Mouse (Mus musculus) heart, embryonic 13.5 days (tissue): Measurements from ENCODE around the gene Prm3. TPM values are rescaled to one million over a fixed set of nuclear protein-coding genes. Genes with fewer than 3 reads are reported as not detected.

Experiments
- ATAC-seq: fragments of 200-750 bp; cut with Nextera tagmentation; 2 replicates; pipeline ENCODE4 v1.8.0; 2017; ENCODE audit warnings: moderate TSS enrichment; ENCODE audit not compliant: insufficient number of reproducible peaks, low FRiP score, low TSS enrichment; ENCODE audit errors: extremely low read depth
- H3K27ac ChIP-seq: fragments of 300-500 bp; sonication (generic); replicated peaks from 2 replicates; pipeline ENCODE4 v1.5.1; 2015; ENCODE audit warnings: moderate library complexity, mild to moderate bottlenecking, inconsistent platforms
- H3K27me3 ChIP-seq: fragments of 300-500 bp; sonication (generic); replicated peaks from 2 replicates; pipeline ENCODE4 v1.6.1; 2015; ENCODE audit warnings: mild to moderate bottlenecking, inconsistent platforms
- H3K36me3 ChIP-seq: fragments of 300-500 bp; sonication (generic); 2 replicates; pipeline ENCODE4 v1.6.1; 2015; ENCODE audit warnings: mild to moderate bottlenecking, inconsistent platforms
- H3K4me1 ChIP-seq: fragments of 300-500 bp; sonication (generic); 2 replicates; pipeline ENCODE4 v1.6.1; 2015; ENCODE audit warnings: inconsistent platforms
- H3K4me2 ChIP-seq: fragments of 300-500 bp; sonication (generic); 2 replicates; pipeline ENCODE4 v1.6.1; 2015; ENCODE audit warnings: inconsistent platforms, mild to moderate bottlenecking, moderate library complexity
- H3K4me3 ChIP-seq: fragments of 300-500 bp; sonication (generic); 2 replicates; pipeline ENCODE4 v1.5.1; 2015; ENCODE audit warnings: moderate library complexity, mild to moderate bottlenecking, inconsistent platforms
- H3K9ac ChIP-seq: fragments of 300-500 bp; sonication (generic); 2 replicates; pipeline ENCODE4 v1.6.1; 2015; ENCODE audit warnings: inconsistent platforms, mild to moderate bottlenecking, moderate library complexity
- H3K9me3 ChIP-seq: fragments of 300-500 bp; sonication (generic); 2 replicates; pipeline ENCODE4 v1.6.1; 2016; ENCODE audit warnings: inconsistent platforms
- WGBS: fragments of 180-500 bp; shearing (Covaris S2); methylation state at CpG from one replicate; pipeline ENCODE4 v1.1.7; 2015; ENCODE audit warnings: mixed read lengths; 5-methylcytosine and 5-hydroxymethylcytosine counted together
- polyA plus RNA-seq: library from polyadenylated mRNA; unstranded; fragments of >200 nt; fragmentation: Nextera tagmentation; extraction: Ambion mirVana; gene quantifications from 2 replicates; pipeline ENCODE4 v1.2.1, GENCODE M21; 2015

Prm3 gene
- polyA plus RNA-seq, 1 experiment from 2014 or later, result not detected

DNA sequence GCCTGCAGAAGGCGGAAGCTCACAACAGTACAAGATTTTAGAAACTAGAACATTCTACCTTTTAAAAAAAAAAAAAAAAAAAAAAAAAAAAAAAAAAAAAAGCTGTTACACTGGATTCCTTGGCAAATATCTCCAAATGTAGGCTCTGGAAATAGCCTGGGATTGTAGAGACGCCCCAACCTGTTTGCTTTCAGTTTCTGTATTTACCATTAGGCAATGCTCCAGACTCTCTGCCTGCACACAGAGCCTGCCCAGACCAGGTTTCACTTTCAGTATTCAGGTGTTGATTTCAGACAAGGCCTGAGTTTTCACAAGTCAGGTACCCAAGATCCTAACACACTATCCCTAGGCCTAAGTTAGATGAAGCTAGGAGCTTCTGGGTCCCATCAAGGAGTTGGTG is 49.6 kb downstream of the Prm3 start:
- no peak overlapping the region for H3K9ac ChIP-seq
- no peaks in the 10 kb centered on the region for H3K27me3 ChIP-seq
- H3K9me3 ChIP-seq, result no peaks in the 10 kb centered on the region
- H3K4me3 ChIP-seq, result no peak overlapping the region
- H3K4me2 ChIP-seq, result no peak overlapping the region
- H3K4me1 ChIP-seq, result peaks cover 44% of the 10 kb centered on the region
- WGBS, result 73% methylated on average over 2 of the region's 2 CpGs
- H3K36me3 ChIP-seq, result no peaks in the 10 kb centered on the region
- ATAC-seq, result no peak
- H3K27ac ChIP-seq, result no peak overlapping the region

Other genes with a start within 250 kb of the Prm3 start
- gene Dexi, start 247.9 kb downstream of the Prm3 start, polyA plus RNA-seq, result 13.3 and 15.0 TPM in 2 replicates
- gene Clec16a, start 245.6 kb downstream of the Prm3 start, polyA plus RNA-seq, result 24.9 and 29.7 TPM in 2 replicates
- gene Socs1, start 5.4 kb downstream of the Prm3 start, polyA plus RNA-seq, result 4.8 and 5.7 TPM in 2 replicates
- gene Tnp2, start 2.3 kb downstream of the Prm3 start, polyA plus RNA-seq, result not detected in 2 replicates
- gene Prm2, start 5.2 kb upstream of the Prm3 start, polyA plus RNA-seq, result not detected in 2 replicates
- gene Prm1, start 14.9 kb upstream of the Prm3 start, polyA plus RNA-seq, result 0.36 TPM in 1 of 2 replicates, not detected in the other
- not detected in 2 replicates for gene Gm11172, start 22.0 kb upstream of the Prm3 start, polyA plus RNA-seq
- 2.8 and 3.9 TPM in 2 replicates for gene Rmi2, start 44.1 kb upstream of the Prm3 start, polyA plus RNA-seq